Mouse (Mus musculus): Measurements from ENCODE around the gene Pdcd1.

Pdcd1 gene

DNA sequence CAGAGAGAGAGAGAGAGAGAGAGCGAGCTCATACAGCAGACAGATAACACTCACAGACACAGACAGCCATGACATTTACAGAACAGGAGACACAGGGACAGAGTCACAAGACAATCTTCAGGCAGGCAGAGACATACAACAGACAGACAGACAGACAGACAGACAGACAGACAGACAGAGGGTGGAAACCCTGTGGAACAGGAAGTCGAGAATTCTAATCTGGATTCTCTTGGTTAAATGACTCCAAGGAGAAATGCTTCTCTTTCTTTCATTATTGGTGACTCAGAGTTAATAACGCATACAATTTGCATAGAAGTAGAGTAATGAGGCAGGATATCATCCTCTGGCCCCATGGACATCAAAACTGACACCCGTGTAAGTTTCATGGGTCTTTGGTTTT is 5.8 kb downstream of the Pdcd1 start:
- TF ChIP-seq NANOG (IDR thresholded peaks at IDR 0.05; ENCODE audit: borderline replicate concordance, low read length) = no peak
- TF ChIP-seq POU5F1 (IDR thresholded peaks at IDR 0.05; ENCODE audit: borderline replicate concordance, low read length) = no peak
- no peak for TF ChIP-seq CTCF (conservative IDR thresholded peaks at IDR 0.05; ENCODE audit: low read length)
- H3K9me3 ChIP-seq (ENCODE audit: low read length) = no peaks in the 10 kb centered on the region

GRCm38 (mm10) chr1:94045559-94045958 is 6.8 kb downstream of the Pdcd1 start:
- H3K27me3 ChIP-seq (ENCODE audit: insufficient read depth, low read length) = peaks cover 15% of the 10 kb centered on the region
- H3K36me3 ChIP-seq (ENCODE audit: insufficient read depth, low read length) = no peaks in the 10 kb centered on the region
- H3K4me3 ChIP-seq (replicated peaks; ENCODE audit: low read length) = no peak overlapping the region
- no peaks in the 10 kb centered on the region for H3K4me1 ChIP-seq (replicated peaks; ENCODE audit: low read depth, low read length)
- TF ChIP-seq NANOG (IDR thresholded peaks at IDR 0.05; ENCODE audit: borderline replicate concordance, low read length) = no peak
- H3K9me3 ChIP-seq (ENCODE audit: low read length) = no peaks in the 10 kb centered on the region

More for the DNA sequence above, 5.8 kb downstream of the Pdcd1 start:
- H3K36me3 ChIP-seq (ENCODE audit: insufficient read depth, low read length) = no peaks in the 10 kb centered on the region
- H3K27me3 ChIP-seq (ENCODE audit: insufficient read depth, low read length) = peaks cover 11% of the 10 kb centered on the region; the same call in 1 of the 2 replicates
- H3K4me3 ChIP-seq (replicated peaks; ENCODE audit: low read length) = no peak overlapping the region
- H3K4me1 ChIP-seq (replicated peaks; ENCODE audit: low read depth, low read length) = no peaks in the 10 kb centered on the region

DNA sequence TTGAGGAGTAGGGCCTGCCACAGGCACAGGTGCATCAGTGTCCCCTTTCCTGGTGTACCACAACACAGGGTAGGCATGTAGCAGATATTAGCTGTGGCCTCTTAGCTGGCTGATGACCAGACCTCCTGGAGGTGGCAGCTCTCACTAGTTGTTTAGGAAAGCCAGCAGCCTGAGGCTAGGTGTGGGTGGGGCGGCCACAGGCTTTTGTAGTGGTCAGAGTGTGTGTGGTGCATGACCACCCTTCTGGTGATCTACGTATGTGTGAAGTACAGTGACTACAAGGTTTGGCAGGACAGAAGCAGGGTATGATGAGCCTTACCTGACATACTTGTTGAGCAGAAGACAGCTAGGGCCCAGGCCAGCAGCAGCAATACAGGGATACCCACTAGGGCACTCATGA is 12.0 kb downstream of the Pdcd1 start:
- no peaks in the 10 kb centered on the region for H3K36me3 ChIP-seq (ENCODE audit: insufficient read depth, low read length)
- no peak overlapping the region for H3K4me3 ChIP-seq (replicated peaks; ENCODE audit: low read length)
- no peak for TF ChIP-seq NANOG (IDR thresholded peaks at IDR 0.05; ENCODE audit: borderline replicate concordance, low read length)
- no peak for TF ChIP-seq CTCF (conservative IDR thresholded peaks at IDR 0.05; ENCODE audit: low read length)
- no peak for TF ChIP-seq POU5F1 (IDR thresholded peaks at IDR 0.05; ENCODE audit: borderline replicate concordance, low read length)
- peaks cover 5% of the 10 kb centered on the region for H3K4me1 ChIP-seq (replicated peaks; ENCODE audit: low read depth, low read length)
- H3K9me3 ChIP-seq (ENCODE audit: low read length) = no peaks in the 10 kb centered on the region
- peaks cover 46% of the 10 kb centered on the region for H3K27me3 ChIP-seq (ENCODE audit: insufficient read depth, low read length)

GRCm38 (mm10) chr1:94034984-94035743 is 17.2 kb downstream of the Pdcd1 start:
- TF ChIP-seq NANOG (IDR thresholded peaks at IDR 0.05; ENCODE audit: borderline replicate concordance, low read length) (no peak), CTCF (conservative IDR thresholded peaks at IDR 0.05; ENCODE audit: low read length) (peak; percentile 92), POU5F1 (IDR thresholded peaks at IDR 0.05; ENCODE audit: borderline replicate concordance, low read length) (no peak)
- Histone ChIP-seq H3K36me3 (ENCODE audit: insufficient read depth, low read length) (no peaks in the 10 kb centered on the region), H3K9me3 (ENCODE audit: low read length) (no peaks in the 10 kb centered on the region), H3K4me1 (replicated peaks; ENCODE audit: low read depth, low read length) (peaks cover 11% of the 10 kb centered on the region), H3K27me3 (ENCODE audit: insufficient read depth, low read length) (peaks cover 35% of the 10 kb centered on the region), H3K4me3 (replicated peaks; ENCODE audit: low read length) (peak overlapping the region; percentile 76)

GRCm38 (mm10) chr1:94033075-94033602 is 19.2 kb downstream of the Pdcd1 start:
- no peak for TF ChIP-seq NANOG (IDR thresholded peaks at IDR 0.05; ENCODE audit: borderline replicate concordance, low read length)
- no peak for TF ChIP-seq POU5F1 (IDR thresholded peaks at IDR 0.05; ENCODE audit: borderline replicate concordance, low read length)
- TF ChIP-seq CTCF (conservative IDR thresholded peaks at IDR 0.05; ENCODE audit: low read length) = no peak

DNA sequence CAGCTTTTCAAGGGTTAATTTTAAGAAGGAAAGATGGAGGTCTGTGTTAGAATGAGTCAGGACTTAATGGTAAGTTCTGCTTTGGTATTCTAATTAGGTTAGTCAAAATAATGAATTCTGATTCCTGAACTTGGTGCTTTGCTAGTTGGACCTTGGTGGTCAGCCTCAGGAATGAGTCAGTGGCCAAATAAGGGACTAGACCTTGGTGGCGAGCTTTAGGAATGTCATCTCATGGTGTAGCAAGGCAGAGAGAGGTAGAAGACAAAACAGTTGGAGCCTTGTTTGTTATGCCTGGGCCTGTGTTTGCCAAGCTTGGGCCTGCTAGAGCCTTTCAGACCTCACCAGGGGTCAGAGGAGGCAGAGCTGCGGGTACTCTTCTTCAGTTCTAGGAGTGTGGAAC is 23.6 kb downstream of the Pdcd1 start:
- Histone ChIP-seq H3K36me3 (ENCODE audit: insufficient read depth, low read length) (no peaks in the 10 kb centered on the region), H3K4me1 (replicated peaks; ENCODE audit: low read depth, low read length) (no peaks in the 10 kb centered on the region), H3K27me3 (ENCODE audit: insufficient read depth, low read length) (peaks cover 23% of the 10 kb centered on the region), H3K4me3 (replicated peaks; ENCODE audit: low read length) (no peak overlapping the region), H3K9me3 (ENCODE audit: low read length) (no peaks in the 10 kb centered on the region)
- no peak for TF ChIP-seq CTCF (conservative IDR thresholded peaks at IDR 0.05; ENCODE audit: low read length)
- no peak for TF ChIP-seq POU5F1 (IDR thresholded peaks at IDR 0.05; ENCODE audit: borderline replicate concordance, low read length)
- no peak for TF ChIP-seq NANOG (IDR thresholded peaks at IDR 0.05; ENCODE audit: borderline replicate concordance, low read length)

More at GRCm38 (mm10) chr1:94033075-94033602, 19.2 kb downstream of the Pdcd1 start:
- Histone ChIP-seq H3K36me3 (ENCODE audit: insufficient read depth, low read length) (no peaks in the 10 kb centered on the region), H3K27me3 (ENCODE audit: insufficient read depth, low read length) (peaks cover 19% of the 10 kb centered on the region), H3K4me3 (replicated peaks; ENCODE audit: low read length) (no peak overlapping the region), H3K9me3 (ENCODE audit: low read length) (no peaks in the 10 kb centered on the region), H3K4me1 (replicated peaks; ENCODE audit: low read depth, low read length) (peaks cover 11% of the 10 kb centered on the region)

- H3K4me1 ChIP-seq (replicated peaks; ENCODE audit: low read depth, low read length) = peaks cover 4% of the 10 kb centered on the region
- TF ChIP-seq NANOG (IDR thresholded peaks at IDR 0.05; ENCODE audit: borderline replicate concordance, low read length) = no peak
- H3K4me3 ChIP-seq (replicated peaks; ENCODE audit: low read length) = no peak overlapping the region
- H3K9me3 ChIP-seq (ENCODE audit: low read length) = no peaks in the 10 kb centered on the region
- no peaks in the 10 kb centered on the region for H3K36me3 ChIP-seq (ENCODE audit: insufficient read depth, low read length)
- peaks cover 35% of the 10 kb centered on the region for H3K27me3 ChIP-seq (ENCODE audit: insufficient read depth, low read length)
These were observed 24.7 kb downstream of the Pdcd1 start for GRCm38 (mm10) chr1:94027506-94028108.

- no peak within 1 kb of the TSS for H3K4me3 ChIP-seq (replicated peaks; ENCODE audit: low read length)
- H3K9me3 ChIP-seq (ENCODE audit: low read length) = no peaks in the 10 kb centered on the region
- H3K4me1 ChIP-seq (replicated peaks; ENCODE audit: low read depth, low read length) = peaks cover 8% of the 10 kb centered on the region
- peaks cover 50% of the 10 kb centered on the region for H3K27me3 ChIP-seq (ENCODE audit: insufficient read depth, low read length)
- H3K36me3 ChIP-seq (ENCODE audit: insufficient read depth, low read length) = no peaks in the 10 kb centered on the region
- TF ChIP-seq NANOG (IDR thresholded peaks at IDR 0.05; ENCODE audit: borderline replicate concordance, low read length) (no peak), CTCF (conservative IDR thresholded peaks at IDR 0.05; ENCODE audit: low read length) (no peak), POU5F1 (IDR thresholded peaks at IDR 0.05; ENCODE audit: borderline replicate concordance, low read length) (no peak)
These were observed 32.2 kb downstream of the Pdcd1 start, which contains the start of gene Neu4 for GRCm38 (mm10) chr1:94020151-94020550. Neu4 (plus strand) TSS chr1:94020451.

Measured in E14TG2a.4 (cell line).